Mouse (Mus musculus) urinary bladder, postnatal 25 days (tissue): Measurements from ENCODE around the gene Psg20.
"Not testable (repeated sequence)": the region's sequence is repeated elsewhere in the genome, so short reads cannot be mapped to it uniquely, and the experiment has no call there.

Experiments
- DNase-seq: peaks from one replicate; pipeline ENCODE4 v3.0.0; 2022; ENCODE audit warnings: low spot score

The Psg20 gene

DNA sequence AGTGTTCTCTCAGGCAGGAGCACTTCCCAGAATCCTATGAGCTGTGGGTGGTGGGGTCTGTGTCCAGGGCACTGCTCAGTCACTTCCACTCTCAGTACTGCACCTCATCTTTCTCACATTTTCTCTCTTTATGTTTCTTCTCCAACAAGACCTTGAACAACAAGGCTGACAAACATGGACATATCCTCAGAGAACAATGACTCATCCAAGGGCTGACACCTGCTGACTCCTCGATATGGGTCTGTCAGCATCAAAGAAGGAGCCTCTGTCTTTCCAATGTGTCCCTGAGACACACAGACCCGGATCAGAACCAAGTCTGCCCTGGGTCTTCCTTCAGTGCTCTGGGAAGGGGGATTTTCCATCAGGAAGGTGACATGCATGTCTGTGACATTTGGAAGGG is at the start of gene Psg20:
TSS of gene Psg20 (minus strand) at position 101 of the 400 bp plus-strand sequence.
- no peak for DNase-seq

DNA sequence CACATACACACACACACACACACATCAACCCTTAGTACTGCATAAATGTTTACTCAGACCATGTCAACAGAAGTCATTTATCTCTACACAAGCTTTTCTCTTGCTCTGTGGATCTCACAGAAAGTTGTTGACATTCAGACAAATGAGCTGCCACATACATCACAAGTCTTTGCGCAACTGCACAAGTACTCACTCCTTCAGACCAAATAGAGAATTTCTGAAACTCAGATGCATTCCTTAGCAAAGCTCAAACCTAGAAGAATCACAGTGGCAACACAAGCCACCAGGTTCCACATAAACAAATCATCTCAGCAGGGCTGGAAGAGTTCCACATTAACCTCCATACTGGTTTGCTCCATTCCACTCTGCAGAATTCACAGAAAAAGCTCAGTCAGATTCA is 48.5 kb upstream of the Psg20 start:
- DNase-seq = no peak

DNA sequence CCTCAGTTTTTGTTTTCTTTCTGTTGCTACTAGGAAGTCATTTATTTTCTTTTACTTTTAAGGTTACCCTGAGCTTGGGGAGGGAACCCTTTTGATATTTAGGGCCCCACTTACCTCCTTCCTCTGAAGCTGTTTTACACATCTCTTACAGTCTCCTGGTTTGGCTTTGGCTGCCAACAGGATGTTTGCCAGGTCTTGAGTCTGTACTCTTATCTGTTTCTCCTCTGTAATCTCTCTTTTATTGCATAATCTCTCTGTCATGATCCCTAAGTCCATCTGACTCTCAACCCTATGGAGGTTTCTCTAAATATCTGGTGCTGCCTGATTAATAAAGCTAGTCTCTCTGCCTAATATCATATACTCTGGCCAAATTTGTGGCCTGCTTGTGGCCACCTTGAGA is 47.1 kb upstream of the Psg20 start:
- DNase-seq = no peak

DNA sequence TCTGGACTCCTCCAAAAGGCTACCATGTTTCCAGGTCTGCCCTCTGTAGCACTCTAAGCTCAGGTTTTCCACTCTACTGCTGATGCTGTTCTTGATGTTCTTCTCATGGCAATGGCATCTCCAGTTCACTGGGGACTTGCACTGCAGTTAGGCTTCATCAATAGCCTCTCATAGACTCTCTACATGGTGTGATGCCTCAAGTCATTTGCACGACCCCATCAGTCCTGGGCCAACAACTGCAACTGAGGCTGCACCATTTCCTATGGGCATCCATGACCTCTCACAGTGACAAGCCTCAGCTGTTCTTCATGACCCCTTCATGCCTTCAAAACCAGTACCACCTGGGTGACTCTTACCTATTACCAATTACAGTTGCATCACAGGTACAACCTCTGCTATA is 42.4 kb upstream of the Psg20 start:
- no peak for DNase-seq

DNA sequence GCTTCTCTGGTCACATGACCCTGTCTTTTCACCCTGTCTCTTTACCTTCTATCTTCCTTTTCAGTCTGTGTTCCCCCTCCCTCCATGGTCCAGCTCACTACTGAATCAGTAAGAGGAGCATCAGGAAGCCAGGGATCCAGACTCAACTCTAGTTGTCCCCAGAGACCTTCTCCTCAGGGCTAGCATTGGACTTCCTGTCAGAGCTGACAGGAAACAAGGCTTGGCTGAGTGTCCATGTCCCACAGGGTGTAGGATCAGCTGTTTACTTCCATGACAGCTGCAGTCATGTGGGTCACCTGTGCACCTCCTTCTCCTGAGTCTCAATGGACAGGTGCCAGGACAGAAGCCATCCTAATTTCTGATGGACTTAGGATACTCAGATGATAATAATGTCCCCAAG is 39.9 kb upstream of the Psg20 start:
- DNase-seq = not testable (repeated sequence)

DNA sequence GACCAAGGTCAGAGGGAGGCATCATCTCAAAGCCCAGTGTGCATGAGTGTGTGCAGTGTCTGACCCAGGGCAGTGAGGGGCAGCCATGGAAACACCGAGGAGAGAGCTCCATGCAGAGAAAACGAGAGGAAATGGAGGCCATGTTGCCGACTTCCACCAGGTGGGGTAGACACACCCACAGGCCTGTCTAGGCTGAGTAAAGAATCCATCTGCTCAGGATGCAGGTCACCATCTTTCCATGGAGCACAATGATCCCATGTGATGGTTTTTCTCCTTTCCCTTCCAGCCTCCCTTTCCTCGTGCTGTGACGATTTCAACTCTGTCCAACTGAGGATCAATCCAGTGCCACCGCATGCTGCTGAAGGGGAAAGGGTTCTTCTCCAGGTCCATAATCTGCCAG is 38.0 kb upstream of the Psg20 start:
- no peak for DNase-seq

DNA sequence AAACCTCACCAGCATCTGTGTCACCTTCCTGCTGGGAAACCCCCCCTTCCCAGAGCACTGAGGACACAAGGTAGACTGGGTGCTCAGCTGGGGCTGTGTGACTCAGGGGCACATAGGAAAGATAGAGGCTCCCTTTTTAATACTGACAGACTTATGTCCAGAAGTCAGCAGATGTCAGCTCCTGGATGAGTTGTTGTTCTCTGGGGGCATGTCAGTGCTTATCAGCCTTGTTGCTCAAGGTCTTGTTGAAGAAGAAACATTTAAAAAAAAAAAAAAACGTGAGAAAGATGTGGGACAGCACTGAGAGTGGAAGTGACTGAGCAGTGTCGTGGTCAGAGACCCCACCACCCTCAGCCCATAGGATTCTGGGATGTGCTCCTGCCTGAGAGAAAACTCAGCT is 31.8 kb upstream of the Psg20 start, which contains the start of gene Psg22:
TSS of gene Psg22 (plus strand) at position 301 of the 400 bp plus-strand sequence.
- no peak for DNase-seq

DNA sequence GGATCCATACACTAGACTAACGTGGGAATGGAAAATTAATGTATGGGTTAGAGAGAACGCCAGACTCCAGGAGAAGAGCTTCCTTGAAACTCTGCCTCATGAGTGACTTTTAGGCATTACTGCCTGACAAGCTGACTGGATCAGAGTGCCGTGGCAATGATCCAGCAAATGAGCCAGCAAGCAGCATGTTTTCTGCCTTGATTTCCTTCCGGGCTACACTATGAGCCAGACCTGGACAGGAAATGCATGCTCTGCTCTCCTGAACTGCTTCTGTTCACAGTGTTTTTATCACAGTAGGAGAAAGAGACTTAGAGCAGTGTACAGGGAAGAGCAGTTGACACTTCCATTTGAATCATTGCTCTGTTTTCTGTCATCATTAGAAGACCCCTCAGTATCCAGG is 29.6 kb upstream of the Psg20 start:
- DNase-seq = no peak

DNA sequence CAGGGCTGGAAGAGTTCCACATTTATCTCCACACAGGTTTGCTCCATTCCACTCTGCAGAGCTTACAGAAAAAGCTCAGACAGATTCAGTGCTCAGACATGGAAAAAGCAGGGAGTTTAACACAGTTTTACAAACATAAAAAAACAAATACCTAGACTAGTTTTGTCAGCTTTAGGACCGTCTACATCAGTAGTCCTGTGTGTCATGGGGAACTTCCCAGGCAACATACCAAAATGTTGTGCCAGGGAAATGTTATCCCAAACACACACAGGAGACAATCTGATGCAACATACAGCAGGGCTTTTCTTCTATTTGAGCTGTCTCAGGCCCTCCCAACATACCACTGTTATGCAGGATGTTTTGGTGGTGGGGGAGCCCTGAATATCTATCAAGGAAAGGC is 24.9 kb upstream of the Psg20 start:
- DNase-seq = no peak

DNA sequence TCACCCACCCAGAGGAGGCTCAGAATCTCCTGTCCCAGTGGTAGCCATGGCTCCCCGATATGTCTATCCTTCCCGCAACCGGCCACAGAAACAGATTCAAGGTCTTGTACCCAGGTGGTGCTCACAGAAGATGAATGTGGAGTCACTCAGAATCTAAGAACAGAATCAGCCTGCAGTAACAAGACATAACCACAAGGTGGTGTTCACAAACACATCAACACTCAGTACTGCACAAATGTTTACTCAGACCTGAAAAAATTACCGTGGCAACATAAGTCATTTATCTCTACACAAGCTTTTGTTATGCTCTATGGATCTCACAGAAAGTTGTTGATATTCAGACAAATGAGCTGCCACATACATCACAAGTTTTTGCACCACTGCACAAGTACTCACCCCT is 24.3 kb upstream of the Psg20 start:
- DNase-seq = not testable (repeated sequence)

DNA sequence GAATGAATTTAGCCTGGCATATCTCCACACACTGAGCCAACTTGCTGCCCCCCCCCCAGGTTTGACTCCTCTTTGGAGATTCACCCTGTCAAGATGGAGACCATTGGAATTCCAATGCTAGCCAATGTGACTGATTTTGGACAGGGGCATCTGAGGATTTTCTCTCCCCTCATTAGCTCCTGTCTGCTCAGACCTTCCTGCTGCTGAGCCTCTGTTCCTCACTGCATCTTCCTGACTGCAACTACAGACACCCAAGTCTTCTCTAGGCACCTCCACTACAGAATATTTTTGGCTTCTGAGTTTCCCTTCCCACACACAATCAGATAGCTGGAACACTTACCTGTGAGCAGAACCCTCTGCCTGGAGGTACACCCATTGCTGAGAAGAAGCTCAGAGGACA is 399 bp downstream of the Psg20 start:
- no peak for DNase-seq

DNA sequence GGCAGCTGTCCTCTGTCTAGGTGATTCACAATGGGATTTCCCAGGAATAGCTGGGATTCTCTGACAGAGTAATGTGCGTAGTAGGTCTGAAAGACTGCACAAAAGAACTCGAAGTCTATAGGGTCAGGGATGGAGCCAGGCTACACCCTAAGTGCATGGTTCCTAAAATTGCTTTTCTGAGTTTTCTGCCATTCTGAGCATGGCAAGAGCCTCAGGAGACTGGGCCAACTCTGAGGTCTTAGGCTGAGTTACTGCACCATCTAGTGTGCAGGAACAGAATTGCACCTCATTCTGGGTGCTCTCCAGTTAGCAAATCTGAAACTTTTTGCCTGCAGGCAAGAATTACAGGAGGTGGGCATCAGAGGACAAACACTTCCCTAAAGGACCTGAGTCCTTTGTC is 6.2 kb downstream of the Psg20 start:
- no peak for DNase-seq

DNA sequence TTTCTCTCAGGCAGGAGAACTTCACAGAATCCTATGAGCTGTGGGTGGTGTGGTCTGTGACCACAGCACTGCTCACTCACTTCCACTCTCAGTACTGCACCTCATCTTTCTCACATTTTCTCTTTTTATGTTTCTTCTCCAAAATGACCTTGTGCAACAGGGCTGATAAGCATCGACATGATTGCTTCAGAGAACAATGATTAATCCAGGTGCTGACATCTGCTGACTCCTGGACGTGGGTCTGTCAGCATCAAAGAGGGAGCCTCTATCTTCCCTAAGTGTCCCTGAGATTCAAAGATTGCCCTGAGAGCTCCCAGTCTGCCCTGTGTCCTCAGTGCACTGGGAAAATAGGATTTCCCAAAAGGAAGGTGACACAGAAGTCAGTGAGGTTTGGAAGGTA is 29.4 kb downstream of the Psg20 start, which contains the start of gene Psg21:
TSS of gene Psg21 (minus strand) at position 101 of the 400 bp plus-strand sequence.
- not testable (repeated sequence) for DNase-seq

DNA sequence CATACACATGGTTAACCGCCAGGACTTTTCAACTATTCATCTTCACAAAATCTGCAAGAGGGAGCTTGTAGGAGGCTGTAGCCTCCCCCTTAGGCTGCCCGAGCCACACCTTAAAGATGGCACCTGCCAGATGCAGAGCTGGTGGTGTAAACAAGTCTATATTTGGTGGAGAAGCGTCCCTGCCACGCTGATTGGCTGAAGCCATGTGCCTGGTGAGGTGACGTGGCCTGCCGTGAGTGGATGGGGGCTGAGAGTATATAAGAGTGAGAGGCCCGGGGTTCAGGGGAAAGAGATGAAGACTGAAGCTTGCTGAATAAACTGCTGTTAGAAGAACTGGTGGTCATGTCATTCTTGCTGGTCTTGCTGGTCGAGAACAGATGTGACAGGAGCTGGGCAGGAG is 59.1 kb downstream of the Psg20 start:
- DNase-seq = not testable (repeated sequence)
